Mouse (Mus musculus) forebrain, embryonic 12.5 days (tissue): ENCODE measurements around the gene Rif1. TPM values are rescaled to one million over a fixed set of nuclear protein-coding genes. Genes with fewer than 3 reads are reported as not detected.

ENCODE experiments used
- ATAC-seq: fragments of 200-750 bp; cut with Nextera tagmentation; 2 replicates; pipeline ENCODE4 v1.8.0; 2017; ENCODE audit warnings: moderate TSS enrichment; ENCODE audit not compliant: low FRiP score
- H3K27ac ChIP-seq: fragments of 300-500 bp; sonication (generic); 2 replicates; pipeline ENCODE4 v1.5.1; 2016; ENCODE audit warnings: mild to moderate bottlenecking
- H3K27me3 ChIP-seq: fragments of 300-500 bp; sonication (generic); 2 replicates; pipeline ENCODE4 v1.6.1; 2016; ENCODE audit warnings: mild to moderate bottlenecking
- H3K36me3 ChIP-seq: fragments of 300-500 bp; sonication (generic); replicated peaks from 2 replicates; pipeline ENCODE4 v1.6.1; 2016; ENCODE audit warnings: mild to moderate bottlenecking
- H3K4me1 ChIP-seq: fragments of 300-500 bp; sonication (generic); 2 replicates; pipeline ENCODE4 v1.6.1; 2016
- H3K4me2 ChIP-seq: fragments of 300-500 bp; sonication (generic); 2 replicates; pipeline ENCODE4 v1.6.1; 2016; ENCODE audit warnings: mild to moderate bottlenecking, moderate library complexity
- H3K4me3 ChIP-seq: fragments of 300-500 bp; sonication (generic); replicated peaks from 2 replicates; pipeline ENCODE4 v1.5.1; 2016; ENCODE audit warnings: mild to moderate bottlenecking
- H3K9ac ChIP-seq: fragments of 300-500 bp; sonication (generic); 2 replicates; pipeline ENCODE4 v1.6.1; 2016; ENCODE audit warnings: mild to moderate bottlenecking
- H3K9me3 ChIP-seq: fragments of 300-500 bp; sonication (generic); 2 replicates; pipeline ENCODE4 v1.6.1; 2016
- WGBS: fragments of 180-500 bp; shearing (Covaris S2); methylation state at CpG from one replicate; pipeline ENCODE4 v1.1.7; 2016; 5-methylcytosine and 5-hydroxymethylcytosine counted together
- polyA plus RNA-seq: library from polyadenylated mRNA; unstranded; fragments of >200 nt; fragmentation: Nextera tagmentation; extraction: Ambion mirVana; gene quantifications from 2 replicates; pipeline ENCODE4 v1.2.1, GENCODE M21; 2016

The Rif1 gene
- polyA plus RNA-seq, 1 experiment from 2014 or later = 56.1 TPM

DNA sequence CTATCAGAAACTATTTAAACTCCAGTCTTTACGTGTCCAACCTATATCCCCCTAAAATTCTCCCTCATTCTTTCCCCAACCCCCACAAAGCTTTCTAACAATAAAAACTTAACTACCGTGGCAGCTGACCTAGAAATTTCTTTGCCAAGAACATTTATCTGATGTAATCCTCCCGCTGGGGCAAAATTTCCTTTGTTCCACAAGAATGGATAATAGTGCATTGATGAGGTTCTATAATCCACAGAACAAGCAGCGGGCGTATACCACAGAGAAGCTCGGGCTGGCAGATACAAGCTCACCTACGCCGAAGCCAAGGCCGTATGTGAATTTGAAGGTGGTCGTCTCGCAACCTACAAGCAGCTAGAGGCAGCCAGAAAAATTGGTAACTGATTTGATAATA, 29.1 kb upstream of the Rif1 start:
- Histone ChIP-seq H3K36me3 (peaks cover 16% of the 10 kb centered on the region), H3K4me1 (peaks cover 4% of the 10 kb centered on the region; the same call in 1 of the 2 replicates), H3K9ac (no peak overlapping the region), H3K27ac (no peak overlapping the region), H3K27me3 (no peaks in the 10 kb centered on the region), H3K9me3 (no peaks in the 10 kb centered on the region), H3K4me2 (no peak overlapping the region), H3K4me3 (no peak overlapping the region)
- 83% methylated on average over 11 of the region's 11 CpGs for WGBS
- no peak for ATAC-seq

DNA sequence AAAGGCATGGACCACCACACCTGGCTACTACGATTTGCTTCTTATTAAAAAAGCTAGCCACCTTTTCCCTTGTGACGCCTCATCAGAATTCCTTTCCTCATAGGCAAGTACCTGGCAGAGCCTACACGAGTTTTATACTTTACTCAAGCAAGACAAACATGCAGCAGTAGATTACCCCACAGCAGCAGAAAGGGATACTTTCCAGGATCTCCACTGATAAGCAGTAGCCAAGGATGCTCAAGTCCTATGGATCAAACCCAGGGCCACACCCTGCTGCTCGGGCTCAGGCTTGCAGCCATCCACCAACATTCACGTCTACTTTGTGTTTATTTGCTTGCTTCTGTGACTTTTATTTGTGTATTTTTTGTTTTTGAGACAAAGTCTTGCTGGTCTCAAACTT, 26.6 kb upstream of the Rif1 start:
- Histone ChIP-seq H3K9me3 (no peaks in the 10 kb centered on the region), H3K27ac (no peak overlapping the region), H3K9ac (no peak overlapping the region), H3K27me3 (no peaks in the 10 kb centered on the region), H3K4me3 (no peak overlapping the region), H3K4me2 (no peak overlapping the region), H3K36me3 (peaks cover 19% of the 10 kb centered on the region), H3K4me1 (no peaks in the 10 kb centered on the region)
- WGBS = 88% methylated on average over 5 of the region's 5 CpGs
- ATAC-seq = no peak

DNA sequence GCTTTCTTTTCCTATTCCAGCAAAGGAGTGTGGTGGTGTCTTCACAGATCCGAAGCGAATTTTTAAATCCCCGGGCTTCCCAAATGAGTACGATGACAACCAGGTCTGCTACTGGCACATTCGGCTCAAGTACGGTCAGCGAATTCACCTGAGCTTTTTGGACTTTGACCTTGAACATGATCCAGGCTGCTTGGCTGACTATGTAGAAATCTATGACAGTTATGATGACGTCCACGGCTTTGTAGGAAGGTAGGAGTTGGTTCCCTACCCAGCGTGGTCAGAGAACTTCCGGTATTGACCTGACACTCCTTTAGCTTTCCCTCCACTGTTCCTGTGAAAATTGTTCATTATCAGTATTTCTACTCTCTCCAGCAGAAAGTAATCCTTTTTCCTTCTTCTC, 21.8 kb upstream of the Rif1 start:
- WGBS = 96% methylated on average over 11 of the region's 11 CpGs
- no peak overlapping the region for H3K9ac ChIP-seq
- no peak overlapping the region for H3K4me3 ChIP-seq
- H3K36me3 ChIP-seq = peaks cover 22% of the 10 kb centered on the region
- H3K9me3 ChIP-seq = no peaks in the 10 kb centered on the region
- H3K4me1 ChIP-seq = no peaks in the 10 kb centered on the region
- no peak overlapping the region for H3K4me2 ChIP-seq
- no peaks in the 10 kb centered on the region for H3K27me3 ChIP-seq
- no peak for ATAC-seq
- no peak overlapping the region for H3K27ac ChIP-seq

DNA sequence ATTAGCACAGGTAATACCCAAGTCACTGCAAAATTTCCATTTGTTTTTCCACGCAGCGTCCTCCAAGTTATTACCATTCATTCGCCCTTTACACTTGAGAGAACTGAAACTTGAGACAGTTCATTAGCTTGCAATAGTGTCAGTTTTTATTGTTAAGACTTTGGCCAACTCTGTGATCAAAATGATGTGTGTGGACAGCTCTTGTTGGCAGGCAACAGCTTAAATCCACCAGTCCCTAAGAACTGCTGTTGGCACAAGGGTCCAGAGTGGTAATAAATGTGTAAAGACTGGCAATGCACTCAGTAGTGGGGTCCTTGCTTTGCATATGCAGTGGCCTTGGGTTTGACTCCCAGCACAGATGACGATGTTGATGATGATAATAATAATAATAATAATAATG, 20.3 kb upstream of the Rif1 start:
- 62% methylated on average over 4 of the region's 4 CpGs for WGBS
- no peak for ATAC-seq

DNA sequence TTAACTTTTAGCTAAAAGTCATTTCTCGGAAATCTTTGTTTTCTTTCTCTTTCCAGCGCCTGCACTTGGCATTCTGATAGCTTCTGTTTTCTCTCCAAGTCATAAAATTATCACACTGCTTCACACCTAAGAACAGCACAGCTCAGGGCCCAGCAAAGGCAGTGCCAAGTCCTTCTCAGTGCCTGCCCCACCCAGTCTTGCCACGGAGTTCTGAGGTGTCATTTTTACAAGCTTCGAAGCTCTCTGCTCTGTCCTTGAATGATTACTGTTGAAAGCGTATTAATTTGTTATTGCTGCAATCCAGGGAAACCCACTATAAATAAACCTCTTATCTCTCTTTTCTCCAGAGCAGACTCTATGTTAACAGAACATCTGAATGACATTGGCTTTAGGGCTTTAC, 19.1 kb upstream of the Rif1 start:
- H3K9ac ChIP-seq = no peak overlapping the region
- ATAC-seq = no peak
- H3K36me3 ChIP-seq = peaks cover 12% of the 10 kb centered on the region
- H3K9me3 ChIP-seq = no peaks in the 10 kb centered on the region
- H3K27ac ChIP-seq = no peak overlapping the region
- H3K4me3 ChIP-seq = no peak overlapping the region
- H3K4me2 ChIP-seq = no peak overlapping the region
- WGBS = 66% methylated on average over 5 of the region's 5 CpGs
- H3K27me3 ChIP-seq = no peaks in the 10 kb centered on the region
- H3K4me1 ChIP-seq = no peaks in the 10 kb centered on the region

More for the DNA sequence above, 20.3 kb upstream of the Rif1 start:
- no peak overlapping the region for H3K4me3 ChIP-seq
- no peak overlapping the region for H3K9ac ChIP-seq
- no peak overlapping the region for H3K4me2 ChIP-seq
- no peaks in the 10 kb centered on the region for H3K9me3 ChIP-seq
- no peak overlapping the region for H3K27ac ChIP-seq
- H3K36me3 ChIP-seq = peaks cover 22% of the 10 kb centered on the region
- H3K4me1 ChIP-seq = no peaks in the 10 kb centered on the region
- H3K27me3 ChIP-seq = no peaks in the 10 kb centered on the region

DNA sequence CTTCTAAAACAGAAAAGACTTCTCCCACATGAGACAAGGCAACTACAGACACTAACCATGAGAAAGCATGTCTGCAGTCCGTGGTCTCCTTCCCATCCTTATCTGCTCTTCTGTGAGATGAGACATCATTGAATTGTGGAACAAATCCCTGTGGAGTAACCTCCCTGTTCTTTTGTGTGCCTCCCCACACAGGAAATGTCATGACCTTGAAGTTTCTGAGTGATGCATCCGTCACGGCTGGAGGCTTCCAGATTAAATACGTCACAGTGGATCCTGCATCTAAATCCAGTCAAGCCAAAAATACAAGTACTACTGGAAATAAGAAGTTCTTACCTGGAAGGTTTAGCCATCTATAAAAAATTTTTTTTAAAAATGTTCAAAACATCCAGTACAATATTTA, 17.0 kb upstream of the Rif1 start:
- WGBS = 52% methylated on average over 4 of the region's 4 CpGs
- peaks cover 9% of the 10 kb centered on the region for H3K36me3 ChIP-seq
- H3K9ac ChIP-seq = no peak overlapping the region
- no peak overlapping the region for H3K4me2 ChIP-seq
- H3K27me3 ChIP-seq = no peaks in the 10 kb centered on the region
- no peak for ATAC-seq
- H3K27ac ChIP-seq = no peak overlapping the region
- H3K4me3 ChIP-seq = no peak overlapping the region
- no peaks in the 10 kb centered on the region for H3K4me1 ChIP-seq
- H3K9me3 ChIP-seq = no peaks in the 10 kb centered on the region

DNA sequence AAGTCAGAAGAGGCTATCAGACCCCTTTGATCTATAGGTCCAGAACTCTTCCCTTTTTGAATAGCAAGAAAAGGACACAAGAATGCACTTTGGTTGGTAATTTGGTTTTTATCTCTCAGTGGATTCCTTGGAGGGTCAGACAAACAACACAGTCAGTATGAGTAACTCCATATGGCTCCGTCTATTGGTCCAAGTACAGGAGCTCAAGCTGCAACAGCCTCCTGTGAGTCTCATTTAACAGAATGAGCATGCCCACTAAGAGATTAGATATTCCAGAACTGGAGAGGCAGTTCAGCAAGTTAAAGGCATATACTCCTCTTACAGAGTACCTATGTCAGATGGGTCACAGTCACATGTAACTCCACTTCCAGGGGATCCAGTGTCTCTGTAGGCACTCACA, 15.5 kb upstream of the Rif1 start:
- H3K9ac ChIP-seq = no peak overlapping the region
- H3K4me1 ChIP-seq = no peaks in the 10 kb centered on the region
- no peak overlapping the region for H3K4me3 ChIP-seq
- H3K9me3 ChIP-seq = no peaks in the 10 kb centered on the region
- peaks cover 5% of the 10 kb centered on the region for H3K36me3 ChIP-seq
- H3K27ac ChIP-seq = no peak overlapping the region
- ATAC-seq = no peak
- WGBS = 77% methylated on average over 1 of the region's 1 CpGs
- H3K4me2 ChIP-seq = no peak overlapping the region
- H3K27me3 ChIP-seq = no peaks in the 10 kb centered on the region

DNA sequence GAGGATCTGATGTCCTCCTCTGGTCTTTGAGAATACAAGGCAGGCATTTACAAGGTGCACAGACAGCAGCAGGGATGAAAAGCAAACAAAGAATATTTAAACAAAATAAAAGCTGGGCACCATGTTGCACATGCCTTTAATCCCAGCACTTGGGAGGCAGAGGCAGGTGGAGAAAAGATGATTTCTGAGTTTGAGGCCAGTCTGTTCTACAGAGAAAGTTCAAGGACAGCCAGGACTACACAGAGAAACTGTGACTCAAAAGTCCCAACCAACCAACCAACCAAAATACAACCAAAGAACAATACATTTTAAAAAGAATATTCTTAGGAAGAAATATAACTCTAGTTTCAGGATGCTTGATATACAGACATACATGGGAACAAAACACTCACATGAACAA, 15.0 kb upstream of the Rif1 start:
- ATAC-seq = no peak
- H3K4me1 ChIP-seq = no peaks in the 10 kb centered on the region
- no peaks in the 10 kb centered on the region for H3K9me3 ChIP-seq
- peaks cover 5% of the 10 kb centered on the region; the same call in 1 of the 2 replicates for H3K36me3 ChIP-seq
- no peak overlapping the region for H3K9ac ChIP-seq
- no peaks in the 10 kb centered on the region for H3K27me3 ChIP-seq
- H3K27ac ChIP-seq = no peak overlapping the region
- H3K4me2 ChIP-seq = no peak overlapping the region
- H3K4me3 ChIP-seq = no peak overlapping the region

DNA sequence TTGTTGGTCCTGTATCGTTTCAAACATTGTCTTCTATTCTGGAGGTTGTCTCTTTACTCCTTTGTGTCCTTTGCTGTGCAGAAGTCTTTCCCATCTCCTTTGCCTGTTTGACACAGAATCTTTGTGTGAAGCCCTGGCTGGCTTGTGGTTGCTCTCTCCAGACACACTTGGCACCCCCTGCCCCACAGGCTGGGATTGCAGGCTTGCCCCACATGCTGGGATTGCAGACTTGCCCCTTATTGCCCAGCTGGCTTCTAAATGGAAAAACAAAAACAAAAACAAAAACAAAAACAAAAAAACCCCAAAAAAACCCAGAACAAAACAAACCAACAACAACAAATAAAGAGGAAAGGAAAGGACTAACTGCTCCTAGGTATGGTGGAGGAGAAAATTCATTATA, 4.0 kb upstream of the Rif1 start:
- no peak for ATAC-seq
- Histone ChIP-seq H3K4me2 (no peak overlapping the region), H3K27me3 (no peaks in the 10 kb centered on the region), H3K9me3 (no peaks in the 10 kb centered on the region), H3K4me1 (peaks cover 12% of the 10 kb centered on the region), H3K27ac (no peak overlapping the region), H3K9ac (no peak overlapping the region), H3K36me3 (no peaks in the 10 kb centered on the region), H3K4me3 (no peak overlapping the region)
- WGBS = 83% methylated on average over 1 of the region's 1 CpGs

DNA sequence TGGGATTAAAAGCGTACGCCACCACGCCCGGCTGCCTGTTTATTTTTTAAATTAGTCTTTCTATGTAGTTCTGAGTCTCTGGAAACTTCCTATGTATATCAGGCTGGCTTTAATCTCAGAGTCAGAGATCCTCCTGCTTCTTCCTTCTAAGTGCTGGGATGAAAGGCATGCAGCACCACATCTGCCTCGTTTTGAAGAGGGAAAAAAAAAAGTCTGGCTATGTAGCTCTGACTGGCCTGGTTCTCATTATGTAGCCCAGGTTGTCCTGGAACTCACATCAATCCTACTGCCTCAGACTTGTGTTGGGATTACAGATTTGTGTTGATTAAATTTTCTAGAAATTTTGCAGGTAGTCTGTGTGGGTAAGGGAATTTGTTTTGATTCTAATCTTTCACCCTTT, 1.8 kb upstream of the Rif1 start:
- Histone ChIP-seq H3K4me3 (no peak overlapping the region), H3K9ac (no peak overlapping the region), H3K4me1 (peaks cover 21% of the 10 kb centered on the region), H3K27me3 (no peaks in the 10 kb centered on the region), H3K27ac (no peak overlapping the region), H3K36me3 (peaks cover 9% of the 10 kb centered on the region), H3K4me2 (no peak overlapping the region), H3K9me3 (no peaks in the 10 kb centered on the region)
- no peak for ATAC-seq
- WGBS = 85% methylated on average over 5 of the region's 5 CpGs

DNA sequence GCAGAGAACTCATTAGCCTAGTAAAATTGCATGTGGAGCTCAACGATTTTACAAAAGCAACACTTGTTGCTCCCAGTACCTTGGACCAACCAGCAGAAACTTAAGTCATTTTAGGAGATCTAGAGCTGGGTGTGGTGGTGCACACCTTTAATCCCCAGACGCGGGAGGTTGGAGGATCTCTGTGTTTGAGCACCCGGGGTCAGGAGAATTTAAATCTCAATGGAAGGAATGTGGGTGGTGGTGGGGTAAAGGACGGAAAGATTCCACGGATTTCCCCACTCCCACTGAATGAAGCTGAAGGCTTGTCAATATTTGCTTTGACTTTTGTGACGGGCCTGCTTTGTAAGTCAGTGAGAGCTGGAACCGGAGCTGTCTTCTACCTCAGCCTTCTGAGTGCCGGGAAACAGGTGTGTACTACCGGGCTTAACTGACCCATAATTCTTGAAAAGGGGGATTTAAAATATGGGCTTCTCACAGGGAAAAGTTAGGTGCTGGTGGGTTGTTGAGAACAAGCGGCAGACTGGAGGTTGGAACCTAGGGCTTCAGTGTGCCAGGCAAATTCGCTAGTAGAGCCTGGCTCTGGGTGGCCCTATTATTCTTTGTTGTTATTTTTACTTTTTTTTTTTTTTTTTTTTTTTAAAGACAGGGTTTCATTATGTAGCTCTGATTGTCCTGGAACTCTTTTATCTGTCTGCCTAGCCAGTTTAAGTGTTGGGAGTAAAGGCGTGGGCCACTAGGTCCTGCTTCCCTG, 1.2 kb upstream of the Rif1 start:
- peak overlapping the region; percentile 64 for H3K4me2 ChIP-seq
- peaks cover 21% of the 10 kb centered on the region for H3K4me1 ChIP-seq
- H3K36me3 ChIP-seq = peaks cover 14% of the 10 kb centered on the region
- peak overlapping the region; percentile 96; the same call in 1 of the 2 replicates for H3K4me3 ChIP-seq
- no peak for ATAC-seq
- H3K9me3 ChIP-seq = no peaks in the 10 kb centered on the region
- 19% methylated on average over 13 of the region's 13 CpGs for WGBS
- no peaks in the 10 kb centered on the region for H3K27me3 ChIP-seq
- H3K9ac ChIP-seq = 0 out of 2 replicates have a peak overlapping the region, but pooled peaks have one; percentile 93
- no peak overlapping the region for H3K27ac ChIP-seq

DNA sequence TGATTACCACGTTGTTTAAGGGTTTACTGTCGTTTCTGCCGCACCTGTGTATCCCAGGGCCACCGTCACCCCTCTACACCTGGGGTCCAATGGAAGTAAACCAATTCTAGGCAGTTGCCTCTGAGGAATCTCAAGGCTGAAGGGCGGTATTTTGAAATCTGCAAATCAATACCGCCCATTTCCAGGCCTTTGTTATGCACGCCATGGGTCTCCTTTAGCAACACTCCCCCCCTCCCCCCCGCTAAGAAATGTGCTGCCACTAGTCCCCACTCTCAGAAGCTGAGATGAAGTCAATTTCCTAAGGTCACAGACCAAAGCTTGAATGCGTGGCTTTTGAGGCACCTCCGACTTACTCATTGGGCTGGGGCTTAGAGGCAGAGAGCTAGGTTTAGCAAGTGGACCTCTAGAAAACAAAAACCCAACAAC, 554 bp upstream of the Rif1 start:
- H3K4me1 ChIP-seq = peaks cover 21% of the 10 kb centered on the region
- H3K27me3 ChIP-seq = no peaks in the 10 kb centered on the region
- 0% methylated on average over 10 of the region's 10 CpGs for WGBS
- H3K27ac ChIP-seq = peak overlapping the region; percentile 89
- H3K9me3 ChIP-seq = no peaks in the 10 kb centered on the region
- ATAC-seq = peak; percentile 40; the same call in 1 of the 2 replicates
- H3K36me3 ChIP-seq = peaks cover 19% of the 10 kb centered on the region
- peak overlapping the region; percentile 96 for H3K4me3 ChIP-seq
- peak overlapping the region; percentile 93 for H3K9ac ChIP-seq
- peak overlapping the region; percentile 64 for H3K4me2 ChIP-seq
